Mouse (Mus musculus) midbrain, embryonic 10.5 days (tissue): ENCODE measurements around the gene Neu1. TPM values are rescaled to one million over a fixed set of nuclear protein-coding genes. Genes with fewer than 3 reads are reported as not detected.

ENCODE experiments used
- DNase-seq: peaks from one replicate; pipeline ENCODE4 v3.0.0-alpha.2; 2017; ENCODE audit warnings: low spot score
- H3K27ac ChIP-seq: fragments of 300-500 bp; sonication (generic); replicated peaks from 2 replicates; pipeline ENCODE4 v1.5.1; 2016; ENCODE audit warnings: mild to moderate bottlenecking
- H3K27me3 ChIP-seq: fragments of 300-500 bp; sonication (generic); 2 replicates; pipeline ENCODE4 v1.6.1; 2016; ENCODE audit warnings: low read depth, mild to moderate bottlenecking; ENCODE audit not compliant: poor library complexity, severe bottlenecking
- H3K36me3 ChIP-seq: fragments of 300-500 bp; sonication (generic); 2 replicates; pipeline ENCODE4 v1.6.1; 2016; ENCODE audit warnings: mild to moderate bottlenecking, moderate library complexity
- H3K4me1 ChIP-seq: fragments of 300-500 bp; sonication (generic); 2 replicates; pipeline ENCODE4 v1.6.1; 2016
- H3K4me3 ChIP-seq: fragments of 300-500 bp; sonication (generic); 2 replicates; pipeline ENCODE4 v1.5.1; 2016; ENCODE audit warnings: mild to moderate bottlenecking, moderate library complexity
- H3K9me3 ChIP-seq: fragments of 300-500 bp; sonication (generic); replicated peaks from 2 replicates; pipeline ENCODE4 v1.6.1; 2016; ENCODE audit warnings: mild to moderate bottlenecking
- WGBS: fragments of 180-500 bp; shearing (Covaris S2); methylation state at CpG from one replicate; pipeline ENCODE4 v1.1.7; 2016; 5-methylcytosine and 5-hydroxymethylcytosine counted together
- polyA plus RNA-seq: library from polyadenylated mRNA; unstranded; fragments of >200 nt; fragmentation: Nextera tagmentation; extraction: Ambion mirVana; gene quantifications from 2 replicates; pipeline ENCODE4 v1.2.1, GENCODE M21; 2016

Gene Neu1
- polyA plus RNA-seq, 1 experiment from 2014 or later = 16.1 TPM

GRCm38 (mm10) chr17:34913930-34914665 lies 17.0 kb upstream of the Neu1 start, which contains the start of gene Slc44a4:
TSS of gene Slc44a4 (plus strand) at chr17:34914466.
- peaks cover 17% of the 10 kb centered on the region for H3K4me1 ChIP-seq
- peaks cover 53% of the 10 kb centered on the region for H3K36me3 ChIP-seq
- no peaks in the 10 kb centered on the region for H3K27me3 ChIP-seq
- H3K9me3 ChIP-seq = no peaks in the 10 kb centered on the region
- H3K4me3 ChIP-seq = 0 out of 2 replicates have a peak within 1 kb of the TSS, but pooled peaks have one; percentile 23
- WGBS = 37% methylated on average over 18 of the region's 18 CpGs
- DNase-seq = no peak
- 0 out of 2 replicates have a peak within 1 kb of the TSS, but pooled peaks have one; percentile 47 for H3K27ac ChIP-seq

- Histone ChIP-seq H3K36me3 (peaks cover 40% of the 10 kb centered on the region), H3K27me3 (no peaks in the 10 kb centered on the region), H3K27ac (0 out of 2 replicates have a peak overlapping the region, but pooled peaks have one; percentile 47), H3K4me3 (peak overlapping the region; percentile 23), H3K9me3 (no peaks in the 10 kb centered on the region), H3K4me1 (peaks cover 17% of the 10 kb centered on the region)
- DNase-seq = no peak
- WGBS = 20% methylated on average over 11 of the region's 11 CpGs
Observed at GRCm38 (mm10) chr17:34915410-34915831, 15.6 kb upstream of the Neu1 start.

GRCm38 (mm10) chr17:34916316-34916715 lies 14.7 kb upstream of the Neu1 start:
- H3K4me1 ChIP-seq = peaks cover 17% of the 10 kb centered on the region
- H3K4me3 ChIP-seq = no peak overlapping the region
- WGBS = 86% methylated on average over 5 of the region's 5 CpGs
- DNase-seq = no peak
- H3K36me3 ChIP-seq = peaks cover 31% of the 10 kb centered on the region
- H3K27me3 ChIP-seq = no peaks in the 10 kb centered on the region
- no peaks in the 10 kb centered on the region for H3K9me3 ChIP-seq
- H3K27ac ChIP-seq = no peak overlapping the region

GRCm38 (mm10) chr17:34917188-34917587 lies 13.9 kb upstream of the Neu1 start:
- 85% methylated on average over 9 of the region's 9 CpGs for WGBS
- Histone ChIP-seq H3K36me3 (peaks cover 22% of the 10 kb centered on the region), H3K4me1 (peaks cover 17% of the 10 kb centered on the region), H3K27ac (no peak overlapping the region), H3K4me3 (no peak overlapping the region), H3K27me3 (no peaks in the 10 kb centered on the region), H3K9me3 (no peaks in the 10 kb centered on the region)
- DNase-seq = no peak

GRCm38 (mm10) chr17:34922939-34923338 lies 8.1 kb upstream of the Neu1 start:
- WGBS = 49% methylated on average over 6 of the region's 6 CpGs
- no peak for DNase-seq

GRCm38 (mm10) chr17:34924258-34924657 lies 6.8 kb upstream of the Neu1 start:
- H3K27ac ChIP-seq = no peak overlapping the region
- no peaks in the 10 kb centered on the region for H3K9me3 ChIP-seq
- no peaks in the 10 kb centered on the region for H3K27me3 ChIP-seq
- DNase-seq = no peak
- H3K4me1 ChIP-seq = no peaks in the 10 kb centered on the region
- no peaks in the 10 kb centered on the region for H3K36me3 ChIP-seq
- 81% methylated on average over 5 of the region's 5 CpGs for WGBS
- no peak overlapping the region for H3K4me3 ChIP-seq

More at GRCm38 (mm10) chr17:34922939-34923338, 8.1 kb upstream of the Neu1 start:
- no peaks in the 10 kb centered on the region for H3K27me3 ChIP-seq
- H3K4me1 ChIP-seq = no peaks in the 10 kb centered on the region
- H3K27ac ChIP-seq = no peak overlapping the region
- no peak overlapping the region for H3K4me3 ChIP-seq
- no peaks in the 10 kb centered on the region for H3K36me3 ChIP-seq
- no peaks in the 10 kb centered on the region for H3K9me3 ChIP-seq

DNA sequence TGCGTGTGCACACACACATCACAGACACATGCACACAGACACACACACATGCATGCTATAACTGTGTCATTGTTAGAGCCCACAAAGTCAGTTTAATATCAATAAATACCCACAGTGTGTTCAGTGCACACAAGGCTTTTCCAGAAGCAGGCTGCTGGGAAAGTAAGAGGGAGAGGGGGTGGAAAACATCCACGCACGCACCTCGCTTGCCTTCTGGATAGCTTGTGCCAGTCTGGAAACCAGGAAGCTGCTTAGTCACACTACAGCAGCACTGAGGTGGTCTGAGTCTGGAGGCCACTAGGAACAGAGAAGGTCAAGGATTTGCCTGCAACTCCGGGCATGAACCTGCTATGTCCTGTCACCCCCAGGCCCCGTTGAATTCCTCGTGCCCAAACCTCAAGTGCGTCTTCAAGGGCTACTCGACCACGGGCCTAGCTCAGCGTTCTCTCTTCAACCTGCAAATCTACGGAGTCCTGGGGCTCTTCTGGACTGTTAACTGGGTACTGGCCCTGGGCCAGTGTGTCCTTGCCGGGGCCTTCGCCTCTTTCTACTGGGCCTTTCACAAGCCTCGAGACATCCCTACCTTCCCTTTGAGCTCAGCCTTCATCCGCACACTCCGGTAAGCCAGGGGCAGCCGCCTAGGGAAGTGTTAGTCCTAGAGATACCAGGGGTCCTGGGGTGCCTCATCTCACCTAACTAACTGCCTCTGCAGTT lies 3.6 kb upstream of the Neu1 start:
- Histone ChIP-seq H3K4me3 (no peak overlapping the region), H3K4me1 (peaks cover 17% of the 10 kb centered on the region), H3K27ac (no peak overlapping the region), H3K27me3 (peaks cover 9% of the 10 kb centered on the region; the same call in 1 of the 2 replicates), H3K9me3 (no peaks in the 10 kb centered on the region), H3K36me3 (no peaks in the 10 kb centered on the region)
- no peak for DNase-seq
- WGBS = 91% methylated on average over 18 of the region's 18 CpGs

- Histone ChIP-seq H3K27ac (no peak overlapping the region), H3K36me3 (0 out of 2 replicates have a peak, but pooled peaks cover 4% of the 10 kb centered on the region), H3K9me3 (no peaks in the 10 kb centered on the region), H3K27me3 (peaks cover 9% of the 10 kb centered on the region; the same call in 1 of the 2 replicates), H3K4me3 (no peak overlapping the region), H3K4me1 (peaks cover 21% of the 10 kb centered on the region)
- no peak for DNase-seq
- WGBS = 77% methylated on average over 4 of the region's 4 CpGs
Observed at GRCm38 (mm10) chr17:34928841-34929240, 2.2 kb upstream of the Neu1 start.

GRCm38 (mm10) chr17:34931735-34932098 lies 664 bp downstream of the Neu1 start:
- DNase-seq = no peak
- 13% methylated on average over 14 of the region's 14 CpGs for WGBS
- Histone ChIP-seq H3K9me3 (no peaks in the 10 kb centered on the region), H3K4me1 (peaks cover 35% of the 10 kb centered on the region), H3K27ac (peak overlapping the region; percentile 86), H3K36me3 (0 out of 2 replicates have a peak, but pooled peaks cover 15% of the 10 kb centered on the region), H3K27me3 (peaks cover 9% of the 10 kb centered on the region; the same call in 1 of the 2 replicates), H3K4me3 (peak overlapping the region; percentile 69)

DNA sequence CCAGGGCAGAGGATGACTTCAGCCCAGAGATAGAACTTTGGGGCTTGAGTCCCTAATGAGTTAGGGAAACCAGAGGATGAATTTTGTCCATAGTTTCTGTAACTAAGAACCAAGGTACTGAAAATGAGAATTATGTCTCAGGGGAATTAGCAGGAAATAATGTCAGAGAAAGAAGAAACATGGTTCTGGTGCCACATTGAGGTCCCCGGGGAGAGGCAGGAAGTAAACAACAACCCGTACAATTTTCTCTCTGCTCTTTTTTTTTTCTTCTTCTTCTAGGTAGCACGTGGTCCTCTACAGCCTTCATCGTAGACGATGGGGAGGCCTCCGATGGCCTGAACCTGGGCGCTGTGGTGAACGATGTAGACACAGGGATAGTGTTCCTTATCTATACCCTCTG lies 1.2 kb downstream of the Neu1 start:
- no peak for DNase-seq
- H3K36me3 ChIP-seq = 0 out of 2 replicates have a peak, but pooled peaks cover 15% of the 10 kb centered on the region
- H3K4me3 ChIP-seq = peak overlapping the region; percentile 69
- H3K27me3 ChIP-seq = peaks cover 9% of the 10 kb centered on the region; the same call in 1 of the 2 replicates
- no peaks in the 10 kb centered on the region for H3K9me3 ChIP-seq
- WGBS = 91% methylated on average over 8 of the region's 8 CpGs
- H3K4me1 ChIP-seq = peaks cover 35% of the 10 kb centered on the region
- H3K27ac ChIP-seq = no peak overlapping the region; the same call in 1 of the 2 replicates

- DNase-seq = no peak
- peak overlapping the region; percentile 18; the same call in 1 of the 2 replicates for H3K4me3 ChIP-seq
- 0 out of 2 replicates have a peak overlapping the region, but pooled peaks have one; percentile 9 for H3K27ac ChIP-seq
- 71% methylated on average over 24 of the region's 24 CpGs for WGBS
- H3K4me1 ChIP-seq = peaks cover 35% of the 10 kb centered on the region
- 0 out of 2 replicates have a peak, but pooled peaks cover 15% of the 10 kb centered on the region for H3K36me3 ChIP-seq
- peaks cover 9% of the 10 kb centered on the region; the same call in 1 of the 2 replicates for H3K27me3 ChIP-seq
- H3K9me3 ChIP-seq = no peaks in the 10 kb centered on the region
Observed at GRCm38 (mm10) chr17:34934031-34934430, 3.0 kb downstream of the Neu1 start.

DNA sequence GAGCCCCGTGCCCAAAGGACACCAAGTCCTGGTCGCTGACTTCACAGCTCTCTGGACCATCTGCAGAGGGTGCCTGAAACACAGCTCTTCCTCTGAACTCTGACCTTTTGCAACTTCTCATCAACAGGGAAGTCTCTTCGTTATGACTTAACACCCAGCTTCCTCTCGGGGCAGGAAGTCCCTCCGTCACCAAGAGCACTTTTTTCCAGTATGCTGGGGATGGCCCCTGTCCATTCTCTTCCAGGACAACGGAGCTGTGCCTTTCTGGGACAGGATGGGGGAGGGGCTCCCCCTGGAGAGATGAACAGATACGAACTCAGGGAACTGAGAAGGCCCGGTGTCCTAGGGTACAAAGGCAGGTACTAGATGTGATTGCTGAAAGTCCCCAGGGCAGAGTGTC lies 3.8 kb downstream of the Neu1 start:
- Histone ChIP-seq H3K9me3 (no peaks in the 10 kb centered on the region), H3K4me3 (no peak overlapping the region), H3K27ac (no peak overlapping the region), H3K36me3 (0 out of 2 replicates have a peak, but pooled peaks cover 15% of the 10 kb centered on the region), H3K4me1 (peaks cover 35% of the 10 kb centered on the region), H3K27me3 (peaks cover 9% of the 10 kb centered on the region; the same call in 1 of the 2 replicates)
- WGBS = 58% methylated on average over 8 of the region's 8 CpGs
- no peak for DNase-seq
